Mouse (Mus musculus): Measurements from ENCODE around the gene Tmem26. TPM values are rescaled to one million over a fixed set of nuclear protein-coding genes. Genes with fewer than 3 reads are reported as not detected.

Tmem26 gene
- polyA plus RNA-seq, 1 experiment: 5.4 TPM

DNA sequence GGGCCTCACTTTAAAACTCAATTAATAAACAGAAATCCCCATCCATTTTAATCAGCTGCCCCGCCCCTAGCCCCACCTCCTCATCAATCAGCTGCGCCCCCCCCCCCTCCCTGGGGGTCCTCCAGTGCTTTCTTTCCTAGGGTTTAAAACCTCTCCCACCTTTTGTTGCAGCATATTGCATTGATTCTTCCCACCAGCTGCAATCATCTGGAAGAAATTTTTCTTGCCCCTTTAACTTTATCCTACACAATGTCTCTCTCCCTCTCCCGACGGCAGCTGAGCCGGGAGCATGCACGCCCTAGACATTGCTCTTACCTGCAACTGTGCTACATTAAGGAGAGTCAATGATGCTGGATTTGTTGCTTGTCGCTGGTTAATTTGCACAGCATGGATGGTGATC is 36.3 kb downstream of the Tmem26 start:
- DNase-seq (ENCODE audit: low read depth): no peak
- TF ChIP-seq POLR2A (IDR thresholded peaks at IDR 0.05; ENCODE audit: borderline replicate concordance, extremely low read depth, insufficient read depth, insufficient read length, poor library complexity, severe bottlenecking) (no peak), CTCF (IDR thresholded peaks at IDR 0.05; ENCODE audit: borderline replicate concordance, extremely low read depth, insufficient read depth, insufficient read length) (no peak)

DNA sequence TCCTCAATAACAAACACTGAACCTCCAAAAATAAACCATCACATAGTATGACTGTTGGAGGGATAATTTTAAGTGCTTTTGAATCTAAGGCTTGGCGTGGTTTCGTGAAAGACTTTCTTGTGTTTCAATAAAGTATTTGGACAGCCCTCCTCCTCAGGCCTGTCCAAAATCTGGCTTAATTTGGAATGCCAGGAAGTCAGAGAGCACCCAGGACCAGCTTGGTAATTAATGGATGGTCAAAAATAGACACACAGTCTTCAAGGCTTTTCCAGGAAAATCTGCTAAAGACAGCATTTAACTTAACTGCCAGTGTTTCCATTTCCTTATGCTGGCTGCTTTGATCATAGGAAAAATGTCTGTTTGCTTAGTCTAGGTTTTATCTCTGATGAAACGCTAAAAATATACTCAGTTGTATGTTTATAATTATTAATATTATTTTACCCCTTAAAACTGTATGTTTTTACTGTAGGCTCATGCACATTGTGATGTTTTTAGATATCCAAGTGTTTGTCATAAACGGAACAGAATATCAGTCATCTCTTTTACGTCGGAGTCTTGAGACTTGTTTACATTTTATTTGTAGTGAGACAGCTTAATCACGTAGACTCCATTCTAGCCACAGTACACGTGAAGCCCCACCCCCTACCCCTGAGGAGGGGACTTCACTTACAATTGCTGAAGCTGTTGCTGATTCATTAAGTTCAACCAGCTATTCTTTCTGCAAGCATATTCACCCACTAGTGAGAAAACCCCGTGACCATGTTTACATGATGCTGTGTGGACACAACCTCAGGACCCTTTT is 57.8 kb downstream of the Tmem26 start:
- TF ChIP-seq CTCF (IDR thresholded peaks at IDR 0.05; ENCODE audit: borderline replicate concordance, extremely low read depth, insufficient read depth, insufficient read length) (no peak), POLR2A (IDR thresholded peaks at IDR 0.05; ENCODE audit: borderline replicate concordance, extremely low read depth, insufficient read depth, insufficient read length, poor library complexity, severe bottlenecking) (no peak)
- no peak for DNase-seq (ENCODE audit: low read depth)

DNA sequence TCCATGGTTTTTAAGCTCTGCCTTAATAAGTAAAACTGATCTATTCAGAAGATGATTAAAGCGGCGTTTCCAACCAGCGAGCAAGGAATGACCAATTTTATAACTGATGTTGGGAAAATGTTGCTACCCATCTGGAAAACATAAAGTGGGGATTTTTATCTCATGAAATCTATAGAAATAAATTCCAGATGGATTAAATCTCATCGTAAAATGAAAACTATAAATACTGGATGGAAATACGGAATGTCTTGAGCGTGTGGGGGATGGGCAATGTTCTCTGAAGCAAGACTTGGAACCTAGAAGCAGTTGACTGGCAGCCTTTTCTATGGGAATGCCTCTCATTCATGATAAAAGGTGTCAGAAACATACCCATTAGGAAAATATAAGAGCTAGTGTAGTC is 59.3 kb downstream of the Tmem26 start:
- no peak for TF ChIP-seq POLR2A (IDR thresholded peaks at IDR 0.05; ENCODE audit: borderline replicate concordance, extremely low read depth, insufficient read depth, insufficient read length, poor library complexity, severe bottlenecking)
- no peak for TF ChIP-seq CTCF (IDR thresholded peaks at IDR 0.05; ENCODE audit: borderline replicate concordance, extremely low read depth, insufficient read depth, insufficient read length)
- DNase-seq (ENCODE audit: low read depth): no peak

DNA sequence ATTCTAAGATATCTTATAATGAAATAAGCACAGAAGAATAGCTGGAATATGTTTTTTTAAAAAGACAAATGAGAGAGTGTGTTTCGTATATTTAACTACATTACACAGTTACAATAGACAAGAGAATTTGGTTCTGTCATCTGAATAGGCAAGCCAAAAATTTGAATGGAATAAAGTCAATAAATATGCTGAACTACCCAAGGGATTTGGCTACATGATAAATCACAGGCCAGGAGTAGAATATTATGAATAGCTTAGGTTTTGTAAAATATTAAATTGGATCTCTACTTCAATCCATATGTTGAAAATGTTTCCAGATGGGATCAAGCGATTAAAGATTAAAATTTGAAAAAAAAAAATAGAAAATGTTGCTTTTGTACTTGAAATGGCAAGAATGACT is 60.4 kb downstream of the Tmem26 start:
- TF ChIP-seq POLR2A (IDR thresholded peaks at IDR 0.05; ENCODE audit: borderline replicate concordance, extremely low read depth, insufficient read depth, insufficient read length, poor library complexity, severe bottlenecking): no peak
- no peak for TF ChIP-seq CTCF (IDR thresholded peaks at IDR 0.05; ENCODE audit: borderline replicate concordance, extremely low read depth, insufficient read depth, insufficient read length)
- no peak for DNase-seq (ENCODE audit: low read depth)

DNA sequence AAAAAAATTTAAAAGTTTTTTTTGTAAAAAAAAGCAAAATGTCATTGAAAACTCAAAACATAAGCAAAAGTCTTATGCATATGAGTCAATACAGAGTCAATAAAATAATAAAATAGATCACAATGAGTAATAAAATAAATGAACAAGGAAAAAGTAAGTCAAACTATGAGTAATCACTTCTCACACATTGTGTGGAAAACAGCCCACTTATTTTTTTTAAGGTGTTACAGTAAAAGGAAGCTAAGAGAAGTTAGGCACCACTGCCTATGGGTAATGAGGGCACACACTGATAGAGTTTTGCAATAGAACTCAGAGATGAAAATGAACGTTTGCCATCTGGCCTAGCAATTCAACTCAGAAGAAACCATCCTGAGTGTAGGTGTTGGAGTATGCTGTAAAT is 61.0 kb downstream of the Tmem26 start:
- TF ChIP-seq CTCF (IDR thresholded peaks at IDR 0.05; ENCODE audit: borderline replicate concordance, extremely low read depth, insufficient read depth, insufficient read length): no peak
- no peak for TF ChIP-seq POLR2A (IDR thresholded peaks at IDR 0.05; ENCODE audit: borderline replicate concordance, extremely low read depth, insufficient read depth, insufficient read length, poor library complexity, severe bottlenecking)
- DNase-seq (ENCODE audit: low read depth): no peak

DNA sequence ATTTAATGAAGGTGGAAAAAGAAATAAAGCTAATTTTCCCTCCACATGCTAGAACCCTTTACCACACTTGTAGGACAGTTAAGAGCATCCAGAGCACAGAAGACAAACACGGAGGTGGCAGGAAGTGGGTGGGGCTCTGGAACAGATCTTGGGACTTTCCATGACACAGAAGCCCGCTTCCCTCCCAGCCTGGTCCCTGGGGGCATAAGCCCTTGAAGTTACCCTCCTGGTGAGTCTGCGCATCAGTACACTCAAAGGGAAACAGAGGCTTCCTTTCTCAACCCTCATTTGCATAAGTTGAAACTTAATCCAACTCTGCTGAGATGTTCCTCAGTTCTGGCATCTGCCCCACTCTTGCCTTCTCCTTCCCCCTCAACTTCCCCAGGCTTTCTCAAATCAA is 72.0 kb downstream of the Tmem26 start:
- peak; percentile 38 for DNase-seq (ENCODE audit: low read depth)
- TF ChIP-seq POLR2A (IDR thresholded peaks at IDR 0.05; ENCODE audit: borderline replicate concordance, extremely low read depth, insufficient read depth, insufficient read length, poor library complexity, severe bottlenecking): no peak
- TF ChIP-seq CTCF (IDR thresholded peaks at IDR 0.05; ENCODE audit: borderline replicate concordance, extremely low read depth, insufficient read depth, insufficient read length): no peak

DNA sequence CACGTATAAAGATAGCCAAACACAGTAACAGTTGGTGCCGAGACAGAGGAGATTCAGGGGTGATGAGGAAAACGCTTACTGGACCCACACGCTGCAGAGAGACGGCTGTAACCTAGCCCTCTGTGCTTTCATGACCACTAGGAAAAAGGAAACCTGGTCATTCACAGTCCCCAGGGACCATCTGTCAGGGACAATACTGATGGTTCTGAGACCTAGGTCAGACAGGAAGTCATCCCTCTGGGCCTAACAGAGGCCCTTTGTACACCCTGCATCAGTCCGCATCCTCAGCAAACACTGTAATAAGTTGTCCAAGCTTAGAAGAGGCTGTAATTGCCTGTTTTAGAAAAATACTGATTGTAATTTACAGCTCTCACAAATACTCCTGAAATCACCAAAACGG is 76.4 kb downstream of the Tmem26 start:
- TF ChIP-seq POLR2A (IDR thresholded peaks at IDR 0.05; ENCODE audit: borderline replicate concordance, extremely low read depth, insufficient read depth, insufficient read length, poor library complexity, severe bottlenecking): no peak
- TF ChIP-seq CTCF (IDR thresholded peaks at IDR 0.05; ENCODE audit: borderline replicate concordance, extremely low read depth, insufficient read depth, insufficient read length): no peak
- no peak for DNase-seq (ENCODE audit: low read depth)

DNA sequence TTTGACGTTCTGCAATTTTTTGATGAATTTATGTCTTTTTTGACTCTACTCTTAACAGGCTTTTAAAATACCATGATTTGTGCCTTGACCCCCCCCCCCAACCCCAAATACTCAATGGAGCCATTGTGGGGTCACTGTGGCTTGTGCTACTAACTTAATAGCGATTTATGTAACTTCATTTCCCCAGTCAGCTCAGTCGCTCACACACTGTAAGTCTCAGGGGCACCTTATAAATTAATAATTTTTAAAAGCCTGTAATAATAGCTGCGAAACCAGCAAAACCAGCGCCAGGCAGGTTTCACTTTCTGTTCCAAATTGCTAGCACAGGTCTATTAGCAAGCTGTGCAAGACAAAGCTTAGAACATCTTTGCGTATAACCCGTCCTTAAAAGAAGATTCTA is 76.9 kb downstream of the Tmem26 start:
- no peak for DNase-seq (ENCODE audit: low read depth)
- TF ChIP-seq CTCF (IDR thresholded peaks at IDR 0.05; ENCODE audit: borderline replicate concordance, extremely low read depth, insufficient read depth, insufficient read length): no peak
- TF ChIP-seq POLR2A (IDR thresholded peaks at IDR 0.05; ENCODE audit: borderline replicate concordance, extremely low read depth, insufficient read depth, insufficient read length, poor library complexity, severe bottlenecking): no peak

DNA sequence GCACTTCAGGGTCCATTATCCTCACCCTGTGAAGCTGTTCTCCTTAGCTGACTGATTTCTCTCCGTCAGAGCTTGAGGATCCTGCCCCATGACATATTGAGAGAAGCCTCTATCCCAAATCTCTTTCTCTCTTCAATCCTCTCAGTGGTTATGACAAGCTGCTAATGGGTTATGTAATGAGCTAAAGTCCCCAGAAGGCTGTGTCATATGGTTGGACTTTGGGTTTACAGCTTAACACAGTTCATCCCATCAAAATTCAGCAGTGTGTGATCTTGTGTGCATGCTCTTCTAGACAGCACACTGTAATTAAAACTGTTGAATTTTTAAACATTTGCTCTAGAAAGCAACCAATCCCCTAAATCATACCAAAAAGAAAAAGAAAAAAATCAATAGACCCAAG is 82.9 kb downstream of the Tmem26 start:
- TF ChIP-seq POLR2A (IDR thresholded peaks at IDR 0.05; ENCODE audit: borderline replicate concordance, extremely low read depth, insufficient read depth, insufficient read length, poor library complexity, severe bottlenecking) (no peak), CTCF (IDR thresholded peaks at IDR 0.05; ENCODE audit: borderline replicate concordance, extremely low read depth, insufficient read depth, insufficient read length) (no peak)
- DNase-seq (ENCODE audit: low read depth): peak; percentile 60

DNA sequence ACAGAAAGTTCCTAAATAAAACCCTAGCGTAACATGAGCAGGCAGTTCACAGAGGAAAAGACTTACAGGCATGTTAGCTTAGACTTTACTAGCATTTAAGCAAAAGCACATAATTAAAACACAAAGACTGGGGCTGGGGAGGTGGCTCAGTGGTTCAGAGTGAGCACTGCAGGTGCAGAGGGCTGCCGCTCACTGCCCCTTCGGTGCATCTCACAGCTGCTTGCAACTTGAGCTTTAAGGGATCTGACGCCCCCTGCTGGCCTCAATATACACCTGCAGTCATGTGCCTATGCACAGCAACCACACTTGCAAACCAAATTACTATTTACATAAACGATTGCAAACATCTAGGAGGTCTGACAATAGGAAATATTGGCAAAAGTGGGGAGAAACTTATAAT is 87.5 kb downstream of the Tmem26 start:
- TF ChIP-seq CTCF (IDR thresholded peaks at IDR 0.05; ENCODE audit: borderline replicate concordance, extremely low read depth, insufficient read depth, insufficient read length) (peak; percentile 10; the same call in 1 of the 2 replicates), POLR2A (IDR thresholded peaks at IDR 0.05; ENCODE audit: borderline replicate concordance, extremely low read depth, insufficient read depth, insufficient read length, poor library complexity, severe bottlenecking) (no peak)

DNA sequence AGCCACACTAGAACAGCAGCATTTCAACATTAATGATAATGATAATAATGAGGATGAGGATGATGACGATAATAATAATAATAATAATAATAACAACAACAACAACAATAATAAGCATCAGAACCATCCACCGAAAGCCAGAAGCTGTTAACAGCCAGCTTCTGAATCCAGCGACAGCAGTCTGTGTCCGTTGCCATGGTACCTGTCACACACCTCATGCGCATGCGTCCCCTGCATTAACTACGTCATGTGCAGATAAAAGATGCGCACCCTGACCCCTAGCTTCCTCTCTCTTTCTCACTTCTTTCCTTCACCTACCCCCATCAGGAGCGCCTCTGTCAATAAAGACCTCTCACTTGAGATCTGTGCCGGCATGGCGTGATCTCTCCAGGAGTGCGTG is 89.3 kb downstream of the Tmem26 start:
- TF ChIP-seq CTCF (IDR thresholded peaks at IDR 0.05; ENCODE audit: borderline replicate concordance, extremely low read depth, insufficient read depth, insufficient read length) (no peak), POLR2A (IDR thresholded peaks at IDR 0.05; ENCODE audit: borderline replicate concordance, extremely low read depth, insufficient read depth, insufficient read length, poor library complexity, severe bottlenecking) (no peak)
- peak; percentile 53 for DNase-seq (ENCODE audit: low read depth)

More for the DNA sequence above, 87.5 kb downstream of the Tmem26 start:
- no peak for DNase-seq (ENCODE audit: low read depth)

DNA sequence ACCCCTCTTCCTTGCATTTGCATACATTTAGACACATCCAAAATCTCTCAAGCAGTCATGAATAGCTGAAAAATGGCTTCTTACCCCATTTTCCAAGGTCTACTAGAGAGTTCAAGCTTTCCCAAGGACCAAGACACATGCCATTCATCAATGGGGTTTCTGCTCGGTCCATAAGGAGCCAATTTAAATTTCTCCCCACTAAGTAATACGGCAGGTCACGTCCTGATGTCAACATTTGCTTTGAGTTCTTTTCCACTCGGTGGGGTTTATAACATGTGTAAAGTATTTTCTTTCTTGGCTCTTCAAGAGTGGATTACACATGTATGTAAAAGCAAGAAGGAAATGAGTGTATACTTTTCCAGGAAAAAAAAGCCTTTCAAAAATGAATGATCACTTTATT is 93.8 kb downstream of the Tmem26 start:
- no peak for DNase-seq (ENCODE audit: low read depth)
- no peak for TF ChIP-seq POLR2A (IDR thresholded peaks at IDR 0.05; ENCODE audit: borderline replicate concordance, extremely low read depth, insufficient read depth, insufficient read length, poor library complexity, severe bottlenecking)
- no peak for TF ChIP-seq CTCF (IDR thresholded peaks at IDR 0.05; ENCODE audit: borderline replicate concordance, extremely low read depth, insufficient read depth, insufficient read length)

Measured in brain, embryonic 14.5 days (tissue).